ENCODE assay signal across 8 mouse cellular contexts in genomic region chr11:69119446-69120155, GRCm38 (mm10). TPM values are rescaled to one million over a fixed set of nuclear protein-coding genes. Genes with fewer than 3 reads are reported as not detected.
DNase-seq lines count a peak whose midpoint lies in the region; ATAC-seq and TF ChIP-seq lines count a peak whose summit lies in the region.

No protein-coding gene starts in this region.

- peak overlapping the region; percentile 93 for H3K4me2 ChIP-seq in lung, embryonic 14.5 days
- H3K4me2 ChIP-seq in forebrain, embryonic 12.5 days: peak overlapping the region; percentile 91
- peak overlapping the region; percentile 98 for H3K4me2 ChIP-seq in neural tube, embryonic 13.5 days

- TF ChIP-seq CTCF in lung, embryonic 14.5 days (IDR thresholded peaks at IDR 0.05; ENCODE audit: low read depth): no peak

- H3K27me3 ChIP-seq in lung, embryonic 14.5 days (ENCODE audit: insufficient read depth, low read length): no peaks in the 10 kb centered on the region; the same call in 1 of the 2 replicates
- peaks cover 35% of the 10 kb centered on the region for H3K27me3 ChIP-seq in forebrain, embryonic 12.5 days
- H3K27me3 ChIP-seq in limb, embryonic 10.5 days (ENCODE audit: low read depth, poor library complexity, severe bottlenecking): peaks cover 41% of the 10 kb centered on the region
- H3K27me3 ChIP-seq in neural tube, embryonic 13.5 days: peaks cover 44% of the 10 kb centered on the region

- peak overlapping the region; percentile 31; the same call in 1 of the 2 replicates for H3K9ac ChIP-seq in lung, embryonic 14.5 days
- H3K9ac ChIP-seq in forebrain, embryonic 12.5 days: no peak overlapping the region
- 0 out of 2 replicates have a peak overlapping the region, but pooled peaks have one; percentile 22 for H3K9ac ChIP-seq in neural tube, embryonic 13.5 days

- no peaks in the 10 kb centered on the region for H3K9me3 ChIP-seq in lung, embryonic 14.5 days (ENCODE audit: low read depth, low read length)
- H3K9me3 ChIP-seq in forebrain, embryonic 12.5 days: no peaks in the 10 kb centered on the region
- no peaks in the 10 kb centered on the region for H3K9me3 ChIP-seq in limb, embryonic 10.5 days (replicated peaks)
- H3K9me3 ChIP-seq in neural tube, embryonic 13.5 days: no peaks in the 10 kb centered on the region

- peaks cover 7% of the 10 kb centered on the region for H3K4me1 ChIP-seq in lung, embryonic 14.5 days (ENCODE audit: insufficient read depth)
- H3K4me1 ChIP-seq in forebrain, embryonic 12.5 days: peaks cover 45% of the 10 kb centered on the region
- H3K4me1 ChIP-seq in limb, embryonic 10.5 days: peaks cover 55% of the 10 kb centered on the region
- peaks cover 44% of the 10 kb centered on the region for H3K4me1 ChIP-seq in neural tube, embryonic 13.5 days (replicated peaks)

- no peak for ATAC-seq in lung, embryonic 14.5 days (ENCODE audit: insufficient read depth)
- ATAC-seq in forebrain, embryonic 12.5 days (ENCODE audit: low FRiP score): no peak
- no peak for ATAC-seq in neural tube, embryonic 13.5 days (ENCODE audit: low read depth)

- peak; percentile 20 for DNase-seq in lung, embryonic 14.5 days
- no peak for DNase-seq in lung, postnatal 4 days
- no peak for DNase-seq in limb, embryonic 10.5 days (ENCODE audit: low spot score)
- no peak for DNase-seq in adrenal gland, adult 8-10 months
- no peak for DNase-seq in Muller cell, postnatal 12 days (ENCODE audit: inconsistent ontology term)
- no peak for DNase-seq in spleen, postnatal 4 days (ENCODE audit: low spot score in 2 of 2)

- H3K36me3 ChIP-seq in lung, embryonic 14.5 days (ENCODE audit: insufficient read depth): no peaks in the 10 kb centered on the region
- no peaks in the 10 kb centered on the region for H3K36me3 ChIP-seq in forebrain, embryonic 12.5 days (replicated peaks)
- H3K36me3 ChIP-seq in limb, embryonic 10.5 days: no peaks in the 10 kb centered on the region
- H3K36me3 ChIP-seq in neural tube, embryonic 13.5 days: no peaks in the 10 kb centered on the region

- no peak overlapping the region for H3K27ac ChIP-seq in lung, embryonic 14.5 days (ENCODE audit: low read depth)
- H3K27ac ChIP-seq in forebrain, embryonic 12.5 days: no peak overlapping the region
- H3K27ac ChIP-seq in limb, embryonic 10.5 days: peak overlapping the region; percentile 71
- H3K27ac ChIP-seq in neural tube, embryonic 13.5 days (replicated peaks): no peak overlapping the region

- peak overlapping the region; percentile 74 for H3K4me3 ChIP-seq in lung, embryonic 14.5 days (ENCODE audit: low read depth, low read length)
- peak overlapping the region; percentile 80 for H3K4me3 ChIP-seq in forebrain, embryonic 12.5 days (replicated peaks)
- peak overlapping the region; percentile 88 for H3K4me3 ChIP-seq in limb, embryonic 10.5 days
- H3K4me3 ChIP-seq in neural tube, embryonic 13.5 days: peak overlapping the region; percentile 84

- 32% methylated on average over 14 of the region's 14 CpGs for WGBS in lung, embryonic 14.5 days
- 26% methylated on average over 14 of the region's 14 CpGs for WGBS in forebrain, embryonic 12.5 days
- WGBS in limb, embryonic 10.5 days: 18% methylated on average over 14 of the region's 14 CpGs
- 20% methylated on average over 14 of the region's 14 CpGs for WGBS in neural tube, embryonic 13.5 days

RNA-seq across cellular contexts. Expression of gene Hes7, which starts 0.6 kb away (rescaled TPM):
- polyA plus RNA-seq in lung, embryonic 14.5 days (2014; fragmentation: Nextera tagmentation; extraction: Ambion mirVana): 0.57 and 0.68 TPM in 2 replicates
- polyA plus RNA-seq in forebrain, embryonic 12.5 days (2016; fragmentation: Nextera tagmentation; extraction: Ambion mirVana): 0.31 and 0.43 TPM in 2 replicates
- polyA plus RNA-seq in limb, embryonic 10.5 days (2016; fragmentation: Nextera tagmentation; extraction: Ambion mirVana): 0.53 and 0.90 TPM in 2 replicates
- polyA plus RNA-seq in neural tube, embryonic 13.5 days (2015; fragmentation: Nextera tagmentation; extraction: Ambion mirVana): 0.61 TPM in 1 of 2 replicates, not detected in the other
- total RNA-seq in adrenal gland, adult 8-10 months (2022): under 1 TPM in 2 of 4 experiments, not detected in 2; 0.18 to 0.22 TPM

RNA-seq across cellular contexts. Expression of gene 9130213A22Rik, which starts 2.8 kb away (rescaled TPM):
- polyA plus RNA-seq in lung, embryonic 14.5 days (2014; fragmentation: Nextera tagmentation; extraction: Ambion mirVana): 0.19 and 0.41 TPM in 2 replicates
- 0.11 TPM in 1 of 2 replicates, not detected in the other for polyA plus RNA-seq in forebrain, embryonic 12.5 days (2016; fragmentation: Nextera tagmentation; extraction: Ambion mirVana)
- polyA plus RNA-seq in limb, embryonic 10.5 days (2016; fragmentation: Nextera tagmentation; extraction: Ambion mirVana): 0.15 and 0.29 TPM in 2 replicates
- polyA plus RNA-seq in neural tube, embryonic 13.5 days (2015; fragmentation: Nextera tagmentation; extraction: Ambion mirVana): 0.18 and 0.32 TPM in 2 replicates
- under 1 TPM; 0.26 to 0.95 (median 0.84) TPM for total RNA-seq in adrenal gland, adult 8-10 months (2022)

RNA-seq across cellular contexts. Expression of gene Aloxe3, which starts 6.1 kb away (rescaled TPM):
- 0.09 and 0.17 TPM in 2 replicates for polyA plus RNA-seq in lung, embryonic 14.5 days (2014; fragmentation: Nextera tagmentation; extraction: Ambion mirVana)
- 0.19 and 0.55 TPM in 2 replicates for polyA plus RNA-seq in forebrain, embryonic 12.5 days (2016; fragmentation: Nextera tagmentation; extraction: Ambion mirVana)
- polyA plus RNA-seq in limb, embryonic 10.5 days (2016; fragmentation: Nextera tagmentation; extraction: Ambion mirVana): 0.28 and 0.39 TPM in 2 replicates
- polyA plus RNA-seq in neural tube, embryonic 13.5 days (2015; fragmentation: Nextera tagmentation; extraction: Ambion mirVana): 0.59 and 1.2 TPM in 2 replicates
- 1 to 10 TPM in 3 of 4 experiments, under 1 TPM in 1; 0.87 to 2.2 (median 1.7) TPM for total RNA-seq in adrenal gland, adult 8-10 months (2022)

RNA-seq across cellular contexts. Expression of gene Per1, which starts 24.6 kb away (rescaled TPM):
- 15.4 and 23.7 TPM in 2 replicates for polyA plus RNA-seq in lung, embryonic 14.5 days (2014; fragmentation: Nextera tagmentation; extraction: Ambion mirVana)
- 7.8 and 12.3 TPM in 2 replicates for polyA plus RNA-seq in forebrain, embryonic 12.5 days (2016; fragmentation: Nextera tagmentation; extraction: Ambion mirVana)
- polyA plus RNA-seq in limb, embryonic 10.5 days (2016; fragmentation: Nextera tagmentation; extraction: Ambion mirVana): 10.3 and 10.8 TPM in 2 replicates
- 8.0 and 8.4 TPM in 2 replicates for polyA plus RNA-seq in neural tube, embryonic 13.5 days (2015; fragmentation: Nextera tagmentation; extraction: Ambion mirVana)
- total RNA-seq in adrenal gland, adult 8-10 months (2022): 100 to 1,000 TPM in 1 of 4 experiments, 10 to 100 TPM in 3; 30.0 to 119 (median 51.6) TPM

RNA-seq across cellular contexts. Expression of gene Vamp2, which starts 31.3 kb away (rescaled TPM):
- polyA plus RNA-seq in lung, embryonic 14.5 days (2014; fragmentation: Nextera tagmentation; extraction: Ambion mirVana): 64.0 and 64.2 TPM in 2 replicates
- 103 and 121 TPM in 2 replicates for polyA plus RNA-seq in forebrain, embryonic 12.5 days (2016; fragmentation: Nextera tagmentation; extraction: Ambion mirVana)
- 51.1 and 72.1 TPM in 2 replicates for polyA plus RNA-seq in limb, embryonic 10.5 days (2016; fragmentation: Nextera tagmentation; extraction: Ambion mirVana)
- polyA plus RNA-seq in neural tube, embryonic 13.5 days (2015; fragmentation: Nextera tagmentation; extraction: Ambion mirVana): 268 and 282 TPM in 2 replicates
- total RNA-seq in adrenal gland, adult 8-10 months (2022): 100 to 1,000 TPM; 118 to 221 (median 178) TPM
